Mouse (Mus musculus): Measurements from ENCODE around the gene Gfod1.

DNA sequence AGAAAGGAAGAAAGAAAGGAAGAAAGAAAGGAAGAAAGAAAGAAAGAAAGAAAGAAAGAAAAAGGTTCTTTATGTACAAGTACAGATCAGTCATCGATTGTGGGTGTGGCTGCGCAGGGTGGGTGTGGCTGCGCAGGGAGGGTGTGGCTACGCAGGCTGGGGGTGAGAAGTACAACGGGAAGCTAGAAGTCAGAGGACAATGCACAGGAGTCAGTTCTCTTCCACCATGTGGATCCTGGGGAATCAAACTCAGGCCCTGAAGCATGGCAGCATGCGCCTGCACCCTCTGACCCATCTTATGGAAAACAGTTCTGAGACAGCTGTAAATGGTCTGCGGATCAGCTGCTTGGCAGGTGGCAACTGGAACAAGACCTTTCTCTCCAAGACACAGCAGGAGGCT, 122.9 kb downstream of the Gfod1 start:
- no peak for TF ChIP-seq POLR2A (IDR thresholded peaks at IDR 0.05; ENCODE audit: borderline replicate concordance, insufficient read depth, low read length)
- no peak for TF ChIP-seq CTCF (IDR thresholded peaks at IDR 0.05; ENCODE audit: borderline replicate concordance, insufficient read depth, low read depth, low read length)

Measured in cerebellum, adult 2 months (tissue).